Mouse (Mus musculus) embryonic facial prominence, embryonic 10.5 days (tissue): ENCODE results near the gene Adprh. TPM values are rescaled to one million over a fixed set of nuclear protein-coding genes. Genes with fewer than 3 reads are reported as not detected.
"Not testable (repeated sequence)": the region's sequence is repeated elsewhere in the genome, so short reads cannot be mapped to it uniquely, and the experiment has no call there.

Source experiments
- DNase-seq: peaks from one replicate; pipeline ENCODE4 v3.0.0-alpha.2; 2017; ENCODE audit warnings: low spot score
- H3K27ac ChIP-seq: fragments of 300-500 bp; sonication (generic); replicated peaks from 2 replicates; pipeline ENCODE4 v1.5.1; 2016; ENCODE audit warnings: mild to moderate bottlenecking
- H3K27me3 ChIP-seq: fragments of 300-500 bp; sonication (generic); replicated peaks from 2 replicates; pipeline ENCODE4 v1.6.1; 2016; ENCODE audit warnings: low read depth, mild to moderate bottlenecking; ENCODE audit not compliant: poor library complexity, severe bottlenecking
- H3K36me3 ChIP-seq: fragments of 300-500 bp; sonication (generic); replicated peaks from 2 replicates; pipeline ENCODE4 v1.6.1; 2016; ENCODE audit warnings: mild to moderate bottlenecking, moderate library complexity
- H3K4me1 ChIP-seq: fragments of 300-500 bp; sonication (generic); 2 replicates; pipeline ENCODE4 v1.6.1; 2016
- H3K4me3 ChIP-seq: fragments of 300-500 bp; sonication (generic); 2 replicates; pipeline ENCODE4 v1.5.1; 2016; ENCODE audit warnings: mild to moderate bottlenecking, moderate library complexity
- H3K9me3 ChIP-seq: fragments of 300-500 bp; sonication (generic); 2 replicates; pipeline ENCODE4 v1.6.1; 2016; ENCODE audit warnings: mild to moderate bottlenecking
- WGBS: fragments of 180-500 bp; shearing (Covaris S2); methylation state at CpG from one replicate; pipeline ENCODE4 v1.1.7; 2016; 5-methylcytosine and 5-hydroxymethylcytosine counted together
- polyA plus RNA-seq: library from polyadenylated mRNA; unstranded; fragments of >200 nt; fragmentation: Nextera tagmentation; extraction: Ambion mirVana; gene quantifications from 2 replicates; pipeline ENCODE4 v1.2.1, GENCODE M21; 2016

The Adprh gene
- polyA plus RNA-seq: 139 and 143 TPM in 2 replicates

GRCm38 (mm10) chr16:38452442-38453202, at the start of gene Adprh:
Adprh (minus strand) TSS chr16:38452703.
- peaks cover 33% of the 10 kb centered on the region for H3K36me3 ChIP-seq
- peak within 1 kb of the TSS; percentile 77 for H3K4me3 ChIP-seq
- WGBS: under 1% methylated on average over 61 of the region's 61 CpGs
- no peaks in the 10 kb centered on the region; the same call in 1 of the 2 replicates for H3K27me3 ChIP-seq
- H3K4me1 ChIP-seq: peaks cover 40% of the 10 kb centered on the region
- DNase-seq: peak; percentile 93
- no peaks in the 10 kb centered on the region for H3K9me3 ChIP-seq
- H3K27ac ChIP-seq: peak within 1 kb of the TSS; percentile 98

- Histone ChIP-seq H3K27ac (no peak overlapping the region), H3K4me3 (no peak overlapping the region), H3K27me3 (no peaks in the 10 kb centered on the region), H3K4me1 (no peaks in the 10 kb centered on the region), H3K9me3 (no peaks in the 10 kb centered on the region), H3K36me3 (peaks cover 53% of the 10 kb centered on the region)
- 86% methylated on average over 7 of the region's 7 CpGs for WGBS
- no peak for DNase-seq
Measured at GRCm38 (mm10) chr16:38496604-38497140, 44.2 kb upstream of the Adprh start.

- no peak for DNase-seq
- Histone ChIP-seq H3K4me3 (no peak overlapping the region), H3K4me1 (no peaks in the 10 kb centered on the region), H3K36me3 (peaks cover 25% of the 10 kb centered on the region), H3K27me3 (no peaks in the 10 kb centered on the region), H3K27ac (no peak overlapping the region), H3K9me3 (no peaks in the 10 kb centered on the region)
- WGBS: 92% methylated on average over 10 of the region's 10 CpGs
Measured at GRCm38 (mm10) chr16:38493890-38494289, 41.4 kb upstream of the Adprh start.

- Histone ChIP-seq H3K36me3 (peaks cover 12% of the 10 kb centered on the region), H3K27ac (no peak overlapping the region), H3K27me3 (no peaks in the 10 kb centered on the region), H3K4me3 (no peak overlapping the region), H3K4me1 (no peaks in the 10 kb centered on the region), H3K9me3 (no peaks in the 10 kb centered on the region)
- DNase-seq: no peak
- WGBS: 87% methylated on average over 3 of the region's 3 CpGs
Measured at GRCm38 (mm10) chr16:38492551-38492950, 40.0 kb upstream of the Adprh start.

- H3K9me3 ChIP-seq: no peaks in the 10 kb centered on the region
- H3K4me3 ChIP-seq: peak overlapping the region; percentile 49
- H3K27ac ChIP-seq: no peak overlapping the region
- H3K4me1 ChIP-seq: peaks cover 10% of the 10 kb centered on the region
- H3K27me3 ChIP-seq: peaks cover 36% of the 10 kb centered on the region
- H3K36me3 ChIP-seq: no peaks in the 10 kb centered on the region
- peak; percentile 33 for DNase-seq
- WGBS: 37% methylated on average over 42 of the region's 42 CpGs
Measured at GRCm38 (mm10) chr16:38483582-38484309, 31.2 kb upstream of the Adprh start.

GRCm38 (mm10) chr16:38482780-38483562, 30.5 kb upstream of the Adprh start:
- Histone ChIP-seq H3K9me3 (no peaks in the 10 kb centered on the region), H3K27me3 (peaks cover 36% of the 10 kb centered on the region), H3K27ac (no peak overlapping the region), H3K4me1 (peaks cover 10% of the 10 kb centered on the region), H3K4me3 (peak overlapping the region; percentile 49), H3K36me3 (no peaks in the 10 kb centered on the region)
- 27% methylated on average over 32 of the region's 32 CpGs for WGBS
- DNase-seq: peak; percentile 34

- Histone ChIP-seq H3K4me3 (no peak overlapping the region), H3K4me1 (peaks cover 20% of the 10 kb centered on the region), H3K27me3 (peaks cover 36% of the 10 kb centered on the region), H3K36me3 (no peaks in the 10 kb centered on the region), H3K9me3 (no peaks in the 10 kb centered on the region), H3K27ac (no peak overlapping the region)
- 79% methylated on average over 4 of the region's 4 CpGs for whole genome bisulfite sequencing
- no peak for DNase-seq
Measured at GRCm38 (mm10) chr16:38481327-38481726, 28.8 kb upstream of the Adprh start.

- peaks cover 23% of the 10 kb centered on the region for H3K27me3 ChIP-seq
- H3K4me1 ChIP-seq: peaks cover 16% of the 10 kb centered on the region
- WGBS: 89% methylated on average over 3 of the region's 3 CpGs
- H3K27ac ChIP-seq: no peak overlapping the region
- H3K9me3 ChIP-seq: no peaks in the 10 kb centered on the region
- no peak for DNase-seq
- H3K4me3 ChIP-seq: no peak overlapping the region
- H3K36me3 ChIP-seq: no peaks in the 10 kb centered on the region
Measured at GRCm38 (mm10) chr16:38478296-38478695, 25.8 kb upstream of the Adprh start.

- Histone ChIP-seq H3K4me3 (peak overlapping the region; percentile 52), H3K27ac (peak overlapping the region; percentile 63; the same call in 1 of the 2 replicates), H3K27me3 (peaks cover 13% of the 10 kb centered on the region), H3K4me1 (peaks cover 12% of the 10 kb centered on the region)
- WGBS: 62% methylated on average over 14 of the region's 14 CpGs
- not testable (repeated sequence) for DNase-seq, H3K36me3 ChIP-seq, H3K9me3 ChIP-seq
Measured at GRCm38 (mm10) chr16:38477241-38477608, 24.7 kb upstream of the Adprh start.

- WGBS: 11% methylated on average over 34 of the region's 34 CpGs
- H3K4me3 ChIP-seq: peak overlapping the region; percentile 52
- no peaks in the 10 kb centered on the region for H3K9me3 ChIP-seq
- peaks cover 15% of the 10 kb centered on the region for H3K4me1 ChIP-seq
- DNase-seq: peak; percentile 65
- H3K27ac ChIP-seq: peak overlapping the region; percentile 63
- H3K27me3 ChIP-seq: peaks cover 6% of the 10 kb centered on the region
- no peaks in the 10 kb centered on the region for H3K36me3 ChIP-seq
Measured at GRCm38 (mm10) chr16:38476312-38477240, 24.1 kb upstream of the Adprh start.

- DNase-seq: no peak
- H3K27ac ChIP-seq: 0 out of 2 replicates have a peak overlapping the region, but pooled peaks have one; percentile 63
- no peaks in the 10 kb centered on the region for H3K9me3 ChIP-seq
- peaks cover 3% of the 10 kb centered on the region; the same call in 1 of the 2 replicates for H3K27me3 ChIP-seq
- no peaks in the 10 kb centered on the region for H3K36me3 ChIP-seq
- H3K4me3 ChIP-seq: peak overlapping the region; percentile 52
- 55% methylated on average over 4 of the region's 4 CpGs for WGBS
- H3K4me1 ChIP-seq: peaks cover 15% of the 10 kb centered on the region
Measured at GRCm38 (mm10) chr16:38475681-38476311, 23.3 kb upstream of the Adprh start.
